11 mouse cellular contexts compared by ENCODE assay signal in genomic region chr8:57333483-57333770, GRCm38 (mm10). TPM values are rescaled to one million over a fixed set of nuclear protein-coding genes. Genes with fewer than 3 reads are reported as not detected.
DNase-seq lines count a peak whose midpoint lies in the region; ATAC-seq and TF ChIP-seq lines count a peak whose summit lies in the region.
"Had no signal": no experiment of that assay in that cellular context is flagged by ENCODE, and none has a peak within 500 bp of the region (broad histone marks: within the 10 kb centered on the region; RNA-seq: fewer than 3 reads in every experiment).

No protein-coding gene starts in this region.

- H3K9me3 ChIP-seq in hindbrain, embryonic 14.5 days (ENCODE audit: control insufficient read depth, low read length) = no peaks in the 10 kb centered on the region
- H3K9me3 ChIP-seq in hindbrain, embryonic 10.5 days = no peaks in the 10 kb centered on the region
- H3K9me3 ChIP-seq in intestine, embryonic 15.5 days = no peaks in the 10 kb centered on the region
- no peaks in the 10 kb centered on the region for H3K9me3 ChIP-seq in stomach, postnatal 0 days (ENCODE audit: control insufficient read depth, low read length)

- no peaks in the 10 kb centered on the region for H3K4me1 ChIP-seq in hindbrain, embryonic 14.5 days (replicated peaks; ENCODE audit: control insufficient read depth, insufficient read depth, low read length)
- H3K4me1 ChIP-seq in hindbrain, embryonic 10.5 days (replicated peaks) = peaks cover 18% of the 10 kb centered on the region
- no peaks in the 10 kb centered on the region; the same call in 1 of the 2 replicates for H3K4me1 ChIP-seq in intestine, embryonic 15.5 days (replicated peaks)
- H3K4me1 ChIP-seq in stomach, postnatal 0 days (replicated peaks; ENCODE audit: control insufficient read depth, insufficient read depth) = no peaks in the 10 kb centered on the region

- H3K9ac ChIP-seq in hindbrain, embryonic 14.5 days = no peak overlapping the region
- H3K9ac ChIP-seq in intestine, embryonic 15.5 days = peak overlapping the region; percentile 34
- no peak overlapping the region for H3K9ac ChIP-seq in stomach, postnatal 0 days (ENCODE audit: low read length)

- TF ChIP-seq EP300 in stomach, postnatal 0 days (optimal IDR thresholded peaks at IDR 0.05) = no peak

- peak; percentile 70 for DNase-seq in hindbrain, embryonic 14.5 days (ENCODE audit: low spot score)
- DNase-seq in hindbrain, embryonic 10.5 days (ENCODE audit: low spot score) = no peak
- peak; percentile 15 to 57 for DNase-seq in urinary bladder, postnatal 4 days (ENCODE audit: low spot score in 2 of 2)
- DNase-seq in urinary bladder, adult 18-20 months (ENCODE audit: low spot score in 2 of 2) = no peak
- no peak for DNase-seq in stomach, postnatal 0 days (ENCODE audit: low spot score)
- DNase-seq in cerebellum, postnatal 4 days (ENCODE audit: low spot score in 2 of 2) = no peak
- DNase-seq in cerebellum, adult 11 months = no peak
- DNase-seq: gastrocnemius, postnatal 25 days; lung, adult 2 months; thymus, postnatal 14 days had no signal

- no peak overlapping the region for H3K4me3 ChIP-seq in hindbrain, embryonic 14.5 days (replicated peaks; ENCODE audit: low read length)
- H3K4me3 ChIP-seq in hindbrain, embryonic 10.5 days = no peak overlapping the region
- peak overlapping the region; percentile 29 for H3K4me3 ChIP-seq in intestine, embryonic 15.5 days (replicated peaks)
- H3K4me3 ChIP-seq in stomach, postnatal 0 days (ENCODE audit: low read depth, low read length) = peak overlapping the region; percentile 35

- 0% methylated on average over 9 of the region's 9 CpGs for WGBS in hindbrain, embryonic 14.5 days
- under 1% methylated on average over 9 of the region's 9 CpGs for WGBS in hindbrain, embryonic 10.5 days
- 6% methylated on average over 9 of the region's 9 CpGs for WGBS in intestine, embryonic 15.5 days
- 9% methylated on average over 9 of the region's 9 CpGs for WGBS in stomach, postnatal 0 days

- peak; percentile 62 for TF ChIP-seq CTCF in stomach, postnatal 0 days (IDR thresholded peaks at IDR 0.05; ENCODE audit: low read depth)

- ATAC-seq in hindbrain, embryonic 14.5 days (ENCODE audit: low FRiP score) = peak; percentile 49; the same call in 1 of the 2 replicates
- ATAC-seq in intestine, embryonic 15.5 days = no peak
- ATAC-seq in stomach, postnatal 0 days (ENCODE audit: low FRiP score, low TSS enrichment) = no peak

- no peaks in the 10 kb centered on the region for H3K36me3 ChIP-seq in hindbrain, embryonic 14.5 days (replicated peaks; ENCODE audit: control insufficient read depth, insufficient read depth)
- H3K36me3 ChIP-seq in hindbrain, embryonic 10.5 days = no peaks in the 10 kb centered on the region
- no peaks in the 10 kb centered on the region for H3K36me3 ChIP-seq in intestine, embryonic 15.5 days
- H3K36me3 ChIP-seq in stomach, postnatal 0 days (ENCODE audit: control insufficient read depth, insufficient read depth, low read length) = no peaks in the 10 kb centered on the region

- H3K27ac ChIP-seq in hindbrain, embryonic 14.5 days = no peak overlapping the region
- no peak overlapping the region for H3K27ac ChIP-seq in hindbrain, embryonic 10.5 days
- H3K27ac ChIP-seq in intestine, embryonic 15.5 days = peak overlapping the region; percentile 75
- peak overlapping the region; percentile 70 for H3K27ac ChIP-seq in stomach, postnatal 0 days (replicated peaks)

- no peak overlapping the region for H3K4me2 ChIP-seq in hindbrain, embryonic 14.5 days (replicated peaks)
- H3K4me2 ChIP-seq in intestine, embryonic 15.5 days (replicated peaks) = peak overlapping the region; percentile 58
- H3K4me2 ChIP-seq in stomach, postnatal 0 days (replicated peaks; ENCODE audit: low read depth) = peak overlapping the region; percentile 58

- peaks cover 100% of the 10 kb centered on the region for H3K27me3 ChIP-seq in hindbrain, embryonic 14.5 days (ENCODE audit: control insufficient read depth, insufficient read depth, low read length)
- peaks cover 100% of the 10 kb centered on the region for H3K27me3 ChIP-seq in hindbrain, embryonic 10.5 days (ENCODE audit: insufficient read depth, poor library complexity, severe bottlenecking)
- peaks cover 30% of the 10 kb centered on the region for H3K27me3 ChIP-seq in intestine, embryonic 15.5 days (replicated peaks)
- H3K27me3 ChIP-seq in stomach, postnatal 0 days (ENCODE audit: control insufficient read depth, insufficient read depth, low read length) = peaks cover 20% of the 10 kb centered on the region; the same call in 1 of the 2 replicates

RNA-seq across cellular contexts. Expression of gene Hand2, which starts 12.6 kb away (rescaled TPM):
- polyA plus RNA-seq in hindbrain, embryonic 14.5 days (2014; fragmentation: Nextera tagmentation; extraction: Ambion mirVana) = not detected in 2 replicates
- polyA plus RNA-seq in hindbrain, embryonic 10.5 days (2016; fragmentation: Nextera tagmentation; extraction: Ambion mirVana) = 0.20 TPM in 1 of 2 replicates, not detected in the other
- polyA plus RNA-seq in intestine, embryonic 15.5 days (2015; fragmentation: Nextera tagmentation; extraction: Ambion mirVana) = 6.7 and 9.4 TPM in 2 replicates
- polyA plus RNA-seq in stomach, postnatal 0 days (2015; fragmentation: Nextera tagmentation; extraction: Ambion mirVana) = 6.8 and 7.7 TPM in 2 replicates

Comparison
In these comparisons a context has a peak if more than half of its experiments do, and no peak if none do; other contexts are left out.
1. DNase-seq: peak in hindbrain, embryonic 14.5 days (single experiment) and urinary bladder, postnatal 4 days (2 of 2); none in hindbrain, embryonic 10.5 days (single experiment), urinary bladder, adult 18-20 months (0 of 2), stomach, postnatal 0 days (single experiment), cerebellum, postnatal 4 days (0 of 2) and cerebellum, adult 11 months (single experiment).
2. H3K27ac ChIP-seq: peak in intestine, embryonic 15.5 days (single experiment) and stomach, postnatal 0 days (single experiment); none in hindbrain, embryonic 14.5 days (single experiment) and hindbrain, embryonic 10.5 days (single experiment).
3. H3K4me3 ChIP-seq: peak in intestine, embryonic 15.5 days (single experiment) and stomach, postnatal 0 days (single experiment); none in hindbrain, embryonic 14.5 days (single experiment) and hindbrain, embryonic 10.5 days (single experiment).